Mouse (Mus musculus) layer of hippocampus, adult 9-11 months (tissue): ENCODE measurements around the gene Olfr578.

Experiments used
- DNase-seq: peaks from one replicate; pipeline ENCODE4 v3.0.0; 2022

Gene Olfr578

DNA sequence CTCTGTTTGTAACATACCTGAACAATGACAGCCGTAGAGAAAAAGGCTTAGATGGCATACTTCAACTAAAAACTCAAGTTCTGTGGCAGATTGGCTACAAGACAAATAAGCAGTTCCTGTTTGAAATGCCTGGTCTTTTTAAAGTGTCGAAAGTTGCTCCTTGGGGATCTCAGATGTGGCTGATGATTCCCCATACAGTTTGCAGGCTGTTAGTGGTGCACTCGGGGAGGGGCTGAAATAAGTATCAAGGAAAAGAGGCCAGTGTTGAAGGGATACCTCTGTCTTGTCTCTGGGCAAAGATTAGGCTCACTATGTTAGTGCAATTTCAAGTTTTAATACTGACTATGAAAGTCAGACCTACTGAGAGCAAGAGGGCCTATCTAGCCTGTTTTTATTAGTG lies at the start of gene Olfr578:
Gene Olfr578 (minus strand): TSS at position 101 of the 400 bp plus-strand sequence.
- DNase-seq = no peak

- no peak for DNase-seq
These were observed 48.6 kb upstream of the Olfr578 start, which contains the start of gene Olfr582 for GRCm38 (mm10) chr7:103037724-103038123. TSS of gene Olfr582 (plus strand) at chr7:103038024.

GRCm38 (mm10) chr7:102975843-102976242 lies 13.3 kb downstream of the Olfr578 start, which contains the start of gene Olfr577:
TSS of gene Olfr577 (minus strand) at chr7:102975943.
- no peak for DNase-seq

DNA sequence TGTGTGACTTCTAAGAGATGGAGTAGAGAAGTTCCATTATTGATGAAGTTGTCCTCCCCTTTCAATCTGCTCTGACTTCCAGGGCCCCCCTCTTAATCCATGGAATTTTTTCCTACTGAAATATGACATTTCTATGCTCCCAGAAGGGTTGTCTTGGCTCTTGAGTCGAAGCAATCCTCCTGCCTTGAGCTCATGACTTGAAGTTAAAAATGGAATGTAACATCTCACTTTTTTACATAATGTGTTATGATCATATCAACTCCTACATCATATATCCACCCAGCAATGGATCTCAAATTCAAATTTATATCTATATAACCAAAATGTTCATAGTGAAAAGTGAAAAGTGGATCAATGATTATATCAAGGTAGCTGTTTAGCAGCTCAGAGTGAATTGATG lies 14.7 kb downstream of the Olfr578 start:
- no peak for DNase-seq

- no peak for DNase-seq
These were observed 26.8 kb downstream of the Olfr578 start, which contains the start of gene Olfr576 for GRCm38 (mm10) chr7:102962360-102962759. TSS of gene Olfr576 (plus strand) at chr7:102962660.

GRCm38 (mm10) chr7:102958593-102958992 lies 30.5 kb downstream of the Olfr578 start, which contains the start of gene Olfr575:
TSS of gene Olfr575 (minus strand) at chr7:102958775.
- no peak for DNase-seq

DNA sequence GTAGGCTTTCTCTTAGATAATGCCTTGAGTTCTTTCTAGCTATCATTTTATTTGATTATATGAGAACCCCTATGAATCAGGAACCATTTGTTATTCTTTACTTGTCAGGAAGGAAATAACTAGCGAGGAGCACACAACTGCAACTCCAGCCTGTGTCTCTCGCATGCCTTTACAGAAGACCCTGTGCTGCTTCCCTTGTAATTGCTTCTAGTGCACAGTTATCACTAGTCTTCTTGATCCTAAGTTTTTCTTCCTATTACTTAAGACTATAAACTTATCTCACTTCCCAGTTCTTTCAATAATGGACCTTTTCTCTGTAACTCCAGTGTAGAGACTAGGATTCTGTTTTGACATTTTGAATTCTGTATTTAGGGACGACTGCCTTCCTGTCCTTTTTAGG lies 31.0 kb downstream of the Olfr578 start:
- DNase-seq = no peak

DNA sequence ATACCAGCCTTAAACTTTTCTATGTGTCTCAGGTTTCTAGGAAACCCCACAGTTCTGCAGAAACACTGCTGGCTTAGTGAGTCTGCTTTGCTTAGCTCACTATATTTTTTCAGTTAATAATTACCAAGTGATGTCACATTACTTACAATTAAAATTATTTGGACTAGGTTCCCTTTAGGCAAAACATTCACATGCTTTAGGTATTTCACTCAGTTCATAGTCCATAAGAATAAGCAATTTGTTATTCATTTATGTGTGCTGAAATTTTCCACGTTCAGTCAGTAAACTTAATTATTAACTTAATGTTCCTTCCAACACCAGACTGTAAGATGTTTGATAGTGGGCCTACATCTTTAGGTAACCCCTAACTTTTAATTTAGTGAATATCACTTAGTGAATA lies 38.4 kb downstream of the Olfr578 start:
- no peak for DNase-seq

GRCm38 (mm10) chr7:102948167-102948566 lies 41.0 kb downstream of the Olfr578 start, which contains the start of gene Olfr574:
TSS of gene Olfr574 (plus strand) at chr7:102948467.
- DNase-seq = no peak

DNA sequence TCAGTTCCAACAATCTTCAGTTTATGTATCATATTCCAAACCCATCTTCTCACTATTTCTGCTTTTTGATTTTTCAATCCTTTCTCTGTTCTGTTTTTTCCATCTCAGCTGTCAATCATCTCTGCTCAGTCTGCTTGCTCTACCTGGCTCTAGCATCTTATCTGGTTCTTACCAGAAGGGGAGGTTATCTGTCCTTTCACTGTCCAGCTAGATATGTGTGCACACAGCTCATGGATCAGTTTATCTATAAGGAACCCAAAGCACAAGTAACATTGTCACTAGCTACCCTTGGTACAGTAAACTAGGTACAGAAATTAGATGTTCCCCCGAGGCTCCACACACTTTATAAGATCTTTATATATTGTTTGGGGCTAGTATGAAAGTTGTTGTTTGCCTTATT lies 45.7 kb downstream of the Olfr578 start:
- DNase-seq = no peak

GRCm38 (mm10) chr7:102942475-102942874 lies 46.6 kb downstream of the Olfr578 start, which contains the start of gene Olfr573-ps1:
TSS of gene Olfr573-ps1 (minus strand) at chr7:102942575.
- no peak for DNase-seq
